Mouse (Mus musculus) heart, adult 2 months (tissue): ENCODE results near the gene Rapgef3.

ENCODE experiments used
- CTCF ChIP-seq: fragments of 200-600 bp; IDR thresholded peaks from 2 replicates; pipeline ENCODE4 v1.8.1; 2022; ENCODE audit warnings: antibody characterized with exemption, mild to moderate bottlenecking, moderate library complexity
- POLR2A ChIP-seq: fragments of 200-500 bp; IDR thresholded peaks from 2 replicates; pipeline ENCODE4 v1.6.1; 2011; ENCODE audit warnings: mild to moderate bottlenecking, low read depth, low read length, control low read depth; ENCODE audit not compliant: insufficient read depth

DNA sequence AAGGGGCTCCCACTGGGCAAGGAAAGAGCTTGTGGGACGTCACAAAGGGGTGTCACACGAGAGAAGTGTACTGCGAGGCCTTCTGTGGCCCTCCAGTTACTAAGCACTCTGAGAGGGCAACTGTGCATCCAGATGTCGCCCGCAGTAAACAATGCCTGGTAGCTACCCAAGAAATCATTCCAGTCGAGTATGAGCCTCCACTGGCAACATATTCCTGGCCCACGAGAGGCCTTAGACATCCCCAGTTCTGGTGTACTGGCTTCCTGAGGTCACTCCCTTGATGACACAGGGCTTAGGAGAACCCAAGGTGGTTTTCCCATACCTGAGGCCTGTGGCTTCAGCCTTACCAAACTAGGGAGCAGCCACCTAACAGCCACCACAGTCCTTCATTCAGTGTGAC is 45.1 kb upstream of the Rapgef3 start:
- no peak for TF ChIP-seq CTCF
- no peak for TF ChIP-seq POLR2A
